Mouse (Mus musculus) testis, adult 2 months (tissue): Measurements from ENCODE around the gene Fam208b. TPM values are rescaled to one million over a fixed set of nuclear protein-coding genes. Genes with fewer than 3 reads are reported as not detected.

Experiments used
- H3K27ac ChIP-seq: fragments of 200-500 bp; 2 replicates; pipeline ENCODE4 v1.5.1; 2012; ENCODE audit warnings: low read depth, low read length; ENCODE audit not compliant: control insufficient read depth, insufficient read depth
- H3K27me3 ChIP-seq: fragments of 200-500 bp; 2 replicates; pipeline ENCODE4 v1.6.1; 2012; ENCODE audit warnings: mild to moderate bottlenecking, low read length, moderate library complexity; ENCODE audit not compliant: control insufficient read depth, insufficient read depth
- H3K36me3 ChIP-seq: fragments of 200-500 bp; 2 replicates; pipeline ENCODE4 v1.6.1; 2012; ENCODE audit warnings: mild to moderate bottlenecking, low read length; ENCODE audit not compliant: control insufficient read depth, insufficient read depth
- H3K4me1 ChIP-seq: fragments of 200-500 bp; 2 replicates; pipeline ENCODE4 v1.6.1; 2012; ENCODE audit warnings: low read length; ENCODE audit not compliant: control insufficient read depth, insufficient read depth
- H3K4me3 ChIP-seq: fragments of 200-500 bp; 2 replicates; pipeline ENCODE4 v1.5.1; 2012; ENCODE audit warnings: low read depth, mild to moderate bottlenecking, low read length, moderate library complexity, mixed read lengths; ENCODE audit not compliant: control insufficient read depth
- CTCF ChIP-seq: fragments of 200-500 bp; IDR thresholded peaks from 2 replicates; pipeline ENCODE4 v1.5.1; 2012; ENCODE audit warnings: low read depth, mild to moderate bottlenecking, inconsistent platforms, low read length, moderate library complexity; ENCODE audit not compliant: control insufficient read depth, insufficient read depth, insufficient replicate concordance
- POLR2A ChIP-seq: fragments of 200-500 bp; IDR thresholded peaks from 2 replicates; pipeline ENCODE4 v1.6.1; 2012; ENCODE audit warnings: low read depth, mild to moderate bottlenecking, inconsistent platforms, low read length, moderate library complexity; ENCODE audit not compliant: control insufficient read depth
- polyA plus RNA-seq: library from polyadenylated mRNA; depleted of rRNA; stranded (reverse); fragments of >200 nt; gene quantifications from 2 replicates; pipeline ENCODE4 v1.2.3, GENCODE M21; 2012; rRNA removed

Gene Fam208b
- polyA plus RNA-seq: 20.9 and 25.5 TPM in 2 replicates

DNA sequence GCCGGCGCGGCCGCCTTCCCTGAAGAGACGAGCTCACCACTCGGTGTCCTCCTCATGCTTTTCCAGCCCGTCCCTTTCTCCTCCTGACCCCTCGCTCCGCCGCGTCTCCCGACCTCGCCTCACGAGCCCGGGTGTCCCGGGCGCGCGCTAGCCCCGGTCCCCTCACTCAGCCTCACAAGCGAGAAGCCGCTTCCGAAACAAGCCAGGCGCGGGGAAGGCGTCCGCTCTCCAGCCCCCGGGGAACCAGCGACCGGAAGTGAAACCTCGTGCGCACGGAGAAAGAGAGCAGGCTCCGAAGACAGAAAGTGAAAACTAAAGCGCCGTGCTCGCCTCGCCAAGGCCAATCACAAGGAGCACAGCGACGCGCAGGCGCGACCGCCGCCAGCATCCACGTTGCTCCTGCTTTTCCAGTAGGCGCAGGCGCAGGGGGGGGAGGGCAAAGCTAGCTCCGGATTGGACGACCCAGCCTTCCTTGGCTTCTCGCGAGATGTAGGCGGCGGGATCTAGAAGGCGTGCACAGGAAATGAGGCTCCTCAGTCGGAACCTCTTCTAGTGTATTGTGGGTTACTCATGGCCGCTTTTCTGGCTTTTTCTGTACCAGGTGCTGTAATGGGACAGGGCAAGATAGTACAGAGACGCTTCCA lies at the start of gene Fam208b:
TSS of gene Fam208b (minus strand) at position 314 of the 644 bp plus-strand sequence.
- no peaks in the 10 kb centered on the region for H3K36me3 ChIP-seq
- peak within 1 kb of the TSS; percentile 100 for H3K4me3 ChIP-seq
- TF ChIP-seq CTCF: no peak
- peak; percentile 84 for TF ChIP-seq POLR2A
- no peaks in the 10 kb centered on the region; the same call in 1 of the 2 replicates for H3K4me1 ChIP-seq
- H3K27ac ChIP-seq: peak within 1 kb of the TSS; percentile 100
- H3K27me3 ChIP-seq: no peaks in the 10 kb centered on the region

DNA sequence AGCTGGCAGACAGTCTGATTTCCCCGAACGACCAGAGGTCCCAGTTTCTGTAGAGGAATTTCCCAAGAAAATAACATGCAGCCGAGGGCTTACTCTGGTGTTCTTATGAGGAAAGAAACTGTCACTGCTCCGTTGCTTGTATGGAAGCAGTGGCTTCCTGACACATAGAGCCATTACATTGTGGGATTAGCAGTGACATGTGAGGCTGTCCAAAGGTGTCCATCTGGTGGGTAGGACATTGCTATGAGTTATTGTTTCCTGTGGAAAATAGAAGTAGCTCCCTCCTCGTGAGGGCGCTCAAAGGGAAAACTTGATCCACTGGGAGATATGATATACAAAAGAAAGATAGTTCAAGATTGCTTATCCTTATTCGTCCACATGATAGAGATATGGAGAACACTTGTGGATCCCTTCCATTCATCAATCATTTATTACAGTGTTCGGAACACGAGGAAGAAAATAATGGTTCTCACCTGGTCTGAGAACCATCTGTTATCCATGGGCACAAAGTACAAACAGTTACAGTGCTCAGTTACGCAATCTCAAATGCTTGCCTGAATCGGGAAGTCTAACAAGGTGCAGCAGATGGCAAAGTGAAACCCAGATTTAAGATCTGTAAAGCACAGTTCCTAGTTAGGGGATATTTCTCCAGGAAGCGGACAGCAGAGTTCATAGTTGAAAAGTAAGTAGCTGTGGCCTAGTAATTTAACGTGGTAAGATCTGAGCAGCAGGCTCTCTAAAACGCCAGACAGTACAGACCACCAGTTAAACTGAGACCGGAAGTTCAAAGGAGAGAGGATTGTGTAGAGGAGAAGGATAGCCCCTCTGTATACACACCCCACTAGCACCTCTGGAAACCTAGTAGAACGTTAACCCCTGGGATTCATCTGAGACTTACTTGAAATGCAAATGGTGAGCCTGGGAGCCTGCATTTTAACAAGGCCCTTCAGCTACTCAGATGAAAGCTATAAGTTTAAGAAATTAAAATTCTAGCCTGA lies 48.6 kb upstream of the Fam208b start:
- H3K36me3 ChIP-seq: no peaks in the 10 kb centered on the region
- H3K4me3 ChIP-seq: no peak overlapping the region
- TF ChIP-seq POLR2A (no peak), CTCF (no peak)
- no peaks in the 10 kb centered on the region for H3K4me1 ChIP-seq
- no peak overlapping the region for H3K27ac ChIP-seq
- H3K27me3 ChIP-seq: no peaks in the 10 kb centered on the region

DNA sequence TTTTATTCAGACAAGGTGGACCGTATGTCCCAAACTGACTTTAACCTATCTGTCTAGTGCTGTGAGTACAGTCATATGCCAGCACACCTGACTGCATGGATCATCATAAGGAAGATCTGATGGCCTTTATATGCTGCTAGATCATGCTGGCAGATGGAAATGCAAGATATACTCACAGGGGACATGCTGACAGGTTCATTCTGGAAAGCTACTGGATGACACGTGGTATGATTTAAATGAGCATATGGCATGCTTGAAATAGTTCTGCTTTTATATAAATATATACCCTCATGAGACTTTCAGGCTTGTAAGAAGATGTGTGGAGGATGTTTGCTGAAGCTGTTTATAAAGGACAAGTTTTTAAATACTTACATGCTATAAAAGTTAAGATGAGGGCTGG lies 43.5 kb upstream of the Fam208b start:
- Histone ChIP-seq H3K27me3 (no peaks in the 10 kb centered on the region), H3K4me3 (no peak overlapping the region), H3K4me1 (no peaks in the 10 kb centered on the region; the same call in 1 of the 2 replicates), H3K27ac (no peak overlapping the region), H3K36me3 (no peaks in the 10 kb centered on the region)
- TF ChIP-seq POLR2A (no peak), CTCF (no peak)

DNA sequence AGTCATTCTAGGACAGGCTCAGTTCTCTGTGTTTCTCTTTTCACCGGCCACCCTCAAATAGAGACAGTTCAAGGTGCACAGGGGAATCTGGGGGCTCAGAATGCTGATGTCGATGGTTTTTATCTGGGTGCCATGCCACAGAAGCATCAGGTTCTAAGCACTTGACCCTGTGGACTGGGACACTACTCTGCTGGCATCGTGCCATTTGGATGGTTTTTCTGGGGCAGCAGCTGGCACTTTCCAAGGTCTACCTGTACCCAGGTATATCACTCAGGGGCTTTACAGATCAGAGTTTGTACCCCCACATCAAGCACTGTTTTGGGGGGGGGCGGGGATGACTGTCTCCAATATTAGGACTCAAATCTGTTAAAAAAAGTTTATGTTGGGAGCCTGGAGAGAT lies 39.7 kb upstream of the Fam208b start:
- Histone ChIP-seq H3K27me3 (no peaks in the 10 kb centered on the region), H3K27ac (no peak overlapping the region), H3K36me3 (no peaks in the 10 kb centered on the region), H3K4me1 (no peaks in the 10 kb centered on the region; the same call in 1 of the 2 replicates), H3K4me3 (no peak overlapping the region)
- TF ChIP-seq CTCF (no peak), POLR2A (no peak)

DNA sequence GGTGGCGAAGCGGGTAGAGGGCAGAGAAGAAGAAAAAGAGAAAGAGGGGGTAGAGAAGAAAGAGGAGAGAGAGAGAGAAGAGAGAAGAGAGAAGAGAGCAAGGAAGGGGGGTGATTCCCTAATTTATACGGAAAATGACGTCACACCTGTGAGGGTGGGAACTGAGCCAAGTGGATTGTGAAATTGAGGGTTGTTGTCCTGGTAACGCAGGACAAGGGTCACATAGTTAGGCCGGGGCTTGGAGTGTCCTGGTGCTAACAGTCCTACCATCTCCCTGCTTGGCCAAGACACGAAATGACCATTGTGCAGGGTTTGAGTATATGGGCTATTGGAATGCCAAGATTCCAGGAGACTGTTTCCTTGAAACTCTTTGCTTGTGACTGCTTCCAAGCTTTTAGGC lies 35.7 kb upstream of the Fam208b start:
- TF ChIP-seq CTCF: no peak
- TF ChIP-seq POLR2A: no peak
- H3K36me3 ChIP-seq: no peaks in the 10 kb centered on the region
- H3K27me3 ChIP-seq: no peaks in the 10 kb centered on the region
- H3K4me1 ChIP-seq: no peaks in the 10 kb centered on the region
- no peak overlapping the region for H3K27ac ChIP-seq
- no peak overlapping the region for H3K4me3 ChIP-seq

DNA sequence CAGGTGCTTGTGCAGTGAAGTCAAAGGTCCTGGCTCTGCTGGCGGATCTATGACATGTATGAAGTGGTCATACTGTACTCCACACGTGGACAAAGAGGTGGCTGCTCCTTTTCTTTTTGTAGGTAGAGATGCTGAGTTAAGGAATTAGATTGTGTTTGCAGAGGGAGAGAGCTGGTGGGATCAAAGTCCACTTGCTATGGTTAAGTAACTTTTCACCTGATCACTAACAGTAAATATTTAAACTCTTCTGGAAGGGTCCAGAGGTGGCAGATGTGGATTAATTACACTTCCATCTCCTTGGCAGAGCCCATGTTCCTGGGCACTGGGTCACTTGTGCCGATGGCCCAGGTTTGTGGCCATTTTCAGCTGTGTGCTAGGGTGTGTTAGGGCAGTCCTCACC lies 35.0 kb upstream of the Fam208b start:
- TF ChIP-seq CTCF (no peak), POLR2A (no peak)
- H3K27ac ChIP-seq: no peak overlapping the region
- H3K36me3 ChIP-seq: no peaks in the 10 kb centered on the region
- no peak overlapping the region for H3K4me3 ChIP-seq
- H3K4me1 ChIP-seq: no peaks in the 10 kb centered on the region
- H3K27me3 ChIP-seq: no peaks in the 10 kb centered on the region

DNA sequence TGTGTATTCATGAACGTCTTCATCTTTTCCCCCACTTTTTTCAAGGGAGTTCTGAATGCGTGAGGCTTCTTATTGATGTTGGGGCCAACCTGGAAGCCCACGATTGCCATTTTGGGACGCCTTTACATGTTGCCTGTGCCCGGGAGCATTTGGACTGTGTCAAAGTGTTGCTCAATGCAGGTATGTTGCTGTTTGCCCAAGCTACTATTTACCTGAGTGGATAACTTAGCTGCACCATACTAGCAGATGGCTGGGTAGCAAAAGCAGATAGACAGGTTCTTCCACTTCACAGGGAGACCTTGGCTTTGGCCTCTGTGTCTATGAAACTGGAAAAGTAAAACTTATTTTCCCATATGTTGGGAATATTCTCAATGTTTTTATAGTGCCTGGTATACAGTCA lies 34.0 kb upstream of the Fam208b start:
- Histone ChIP-seq H3K36me3 (no peaks in the 10 kb centered on the region), H3K27ac (no peak overlapping the region), H3K27me3 (no peaks in the 10 kb centered on the region), H3K4me1 (no peaks in the 10 kb centered on the region), H3K4me3 (no peak overlapping the region)
- TF ChIP-seq CTCF (no peak), POLR2A (no peak)
